Mouse (Mus musculus) lung, adult 10 weeks (tissue): Measurements from ENCODE around the gene Rbm48. TPM values are rescaled to one million over a fixed set of nuclear protein-coding genes. Genes with fewer than 3 reads are reported as not detected.

ENCODE experiments used
- polyA plus RNA-seq: library from polyadenylated mRNA; stranded (reverse); fragments of 350-450 nt; fragmentation: Illumina TruSeq; extraction: RNeasy Lipid Tissue Mini Kit (QIAGEN cat#74804); gene quantifications from one replicate; pipeline ENCODE4 v1.2.3, GENCODE M21; 2014; ENCODE audit warnings: low read depth, low replicate concordance; ENCODE audit not compliant: insufficient read depth

Gene Rbm48
- 5.1 TPM for polyA plus RNA-seq

GRCm38 (mm10) chr5:3596399-3596766 is at the start of gene Rbm48:
Gene Rbm48, minus strand, starts transcription at chr5:3596585.

DNA sequence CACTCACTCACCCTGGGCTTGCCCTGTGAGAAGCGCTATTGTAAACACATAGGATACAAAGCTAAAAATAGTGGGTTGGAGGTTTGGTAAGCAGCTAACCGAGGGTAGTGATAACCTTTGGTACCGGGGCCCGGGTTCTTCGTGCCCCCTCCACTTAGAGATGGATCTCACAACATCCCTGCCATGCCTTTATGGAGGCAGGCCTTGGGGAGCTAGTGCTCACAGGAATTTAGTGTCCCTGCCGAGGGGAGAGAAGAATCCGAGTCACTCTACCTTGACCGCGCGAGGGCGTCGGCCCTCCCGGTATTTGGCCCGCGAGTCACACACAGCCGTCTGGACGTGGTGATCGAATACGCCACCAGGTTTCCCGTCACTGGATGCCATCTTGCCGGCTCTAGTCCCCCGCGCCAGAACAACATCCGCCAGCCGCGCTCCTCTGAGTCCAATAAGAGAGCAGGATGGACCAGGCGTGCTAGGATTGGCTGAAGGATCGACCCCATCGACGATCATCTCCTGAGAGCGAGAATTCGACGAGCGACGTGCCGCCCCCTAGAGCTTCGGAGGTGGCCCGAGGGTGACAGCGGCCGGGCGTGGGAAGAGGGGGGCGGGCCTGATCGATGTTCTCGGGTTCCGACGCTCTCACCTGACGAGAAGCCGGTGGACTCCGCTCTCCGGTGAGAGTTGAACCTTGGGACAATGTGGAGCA is 539 bp downstream of the Rbm48 start, which contains the start of gene Pex1:
Gene Pex1 (plus strand): TSS at position 374 of the 706 bp plus-strand sequence.

DNA sequence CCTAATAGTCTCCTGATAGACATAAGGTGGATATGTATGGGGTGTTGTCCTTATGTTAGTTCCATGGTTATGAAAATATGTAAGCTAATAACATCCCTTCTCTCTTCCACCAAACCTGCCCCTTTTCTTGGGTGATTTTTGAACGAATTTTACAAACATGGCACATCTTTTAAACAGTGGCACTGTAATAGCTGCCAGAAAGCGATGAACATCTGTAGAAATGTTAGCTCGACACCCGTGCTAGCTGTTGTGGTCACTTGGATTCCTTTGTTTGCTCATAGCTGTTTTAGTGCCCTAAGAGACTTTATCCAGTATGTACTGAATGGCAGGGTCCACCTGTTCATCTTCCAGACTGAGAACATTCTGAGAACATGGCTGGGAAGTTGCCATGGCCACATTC is 25.1 kb downstream of the Rbm48 start, which contains the start of gene 1700109H08Rik:
Gene 1700109H08Rik (plus strand): TSS at position 301 of the 400 bp plus-strand sequence.

GRCm38 (mm10) chr5:3543629-3544479 is 52.5 kb downstream of the Rbm48 start, which contains the start of gene Fam133b:
Gene Fam133b, plus strand, starts transcription at chr5:3543833.

Other genes starting within 250 kb of the Rbm48 start
- 14.5 TPM for gene Fam133b, start 52.8 kb downstream of the Rbm48 start, polyA plus RNA-seq
- 0.38 TPM for gene 1700109H08Rik, start 25.0 kb downstream of the Rbm48 start, polyA plus RNA-seq
- gene Pex1, start 519 bp downstream of the Rbm48 start, polyA plus RNA-seq = 6.1 TPM
- not detected for gene Tmbim7, start 54.6 kb upstream of the Rbm48 start, polyA plus RNA-seq
- gene Gatad1, start 60.6 kb upstream of the Rbm48 start, polyA plus RNA-seq = 58.6 TPM
- 7.2 TPM for gene Ankib1, start 206.3 kb upstream of the Rbm48 start, polyA plus RNA-seq
- gene Krit1, start 206.6 kb upstream of the Rbm48 start, polyA plus RNA-seq = 13.6 TPM
- gene Lrrd1, start 248.6 kb upstream of the Rbm48 start, polyA plus RNA-seq = 0.08 TPM